ENCODE assay signal across 14 mouse cellular contexts in the genomic region with DNA sequence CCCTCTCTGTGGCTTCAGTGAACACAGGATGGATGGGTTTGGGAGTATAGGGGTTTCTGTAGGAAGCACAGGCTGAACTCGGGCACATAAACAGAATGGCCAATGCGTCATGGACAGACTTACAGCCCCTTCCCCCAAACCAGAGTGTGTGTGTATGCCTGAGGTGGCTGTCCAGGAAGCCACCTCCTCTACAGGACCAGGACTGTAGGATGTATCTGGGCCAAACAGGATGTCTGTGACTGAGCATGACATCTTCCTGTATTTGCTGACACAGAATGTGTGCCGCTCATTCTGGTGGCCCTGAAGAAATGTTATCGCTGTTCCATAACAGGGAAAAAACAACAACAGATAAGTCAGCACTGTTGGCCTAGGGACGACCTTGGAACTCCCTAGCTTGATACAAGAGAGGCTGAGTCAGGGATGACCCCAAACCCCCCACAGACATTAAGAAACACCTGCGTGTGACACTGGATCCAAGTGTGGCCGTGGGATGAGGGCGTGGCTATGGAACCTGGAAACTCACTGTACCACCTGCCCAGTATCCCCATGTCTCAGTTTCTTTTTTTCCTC.
DNase-seq lines count a peak whose midpoint lies in the region; ATAC-seq lines count a peak whose summit lies in the region.
"Had no signal": no experiment of that assay in that cellular context is flagged by ENCODE, and none has a peak within 500 bp of the region (broad histone marks: within the 10 kb centered on the region; RNA-seq: fewer than 3 reads in every experiment).

No protein-coding gene starts in this region.

- WGBS in heart, embryonic 12.5 days = 69% methylated on average over 8 of the region's 8 CpGs
- 64% methylated on average over 8 of the region's 8 CpGs for WGBS in heart, embryonic 11.5 days (ENCODE audit: insufficient replicate concordance)
- WGBS in lung, embryonic 16.5 days = 66% methylated on average over 8 of the region's 8 CpGs
- 54% methylated on average over 8 of the region's 8 CpGs for WGBS in liver, embryonic 12.5 days (ENCODE audit: insufficient replicate concordance)
- 73% methylated on average over 8 of the region's 8 CpGs for WGBS in stomach, embryonic 16.5 days

- H3K9ac ChIP-seq in heart, embryonic 12.5 days = no peak overlapping the region
- no peak overlapping the region for H3K9ac ChIP-seq in heart, embryonic 11.5 days (ENCODE audit: low read depth, low read length)
- H3K9ac ChIP-seq in lung, embryonic 16.5 days (ENCODE audit: low read length) = no peak overlapping the region
- no peak overlapping the region for H3K9ac ChIP-seq in liver, embryonic 12.5 days
- H3K9ac ChIP-seq in stomach, embryonic 16.5 days (ENCODE audit: low read length) = no peak overlapping the region
- H3K9ac ChIP-seq: hindbrain, embryonic 13.5 days; midbrain, embryonic 12.5 days; neural tube, embryonic 12.5 days had no signal

- no peaks in the 10 kb centered on the region for H3K36me3 ChIP-seq in heart, embryonic 12.5 days
- H3K36me3 ChIP-seq in heart, embryonic 11.5 days (ENCODE audit: control insufficient read depth, insufficient read depth, low read length) = no peaks in the 10 kb centered on the region
- H3K36me3 ChIP-seq in lung, embryonic 16.5 days (ENCODE audit: control insufficient read depth, insufficient read depth, low read length) = no peaks in the 10 kb centered on the region
- no peaks in the 10 kb centered on the region for H3K36me3 ChIP-seq in liver, embryonic 12.5 days
- H3K36me3 ChIP-seq in stomach, embryonic 16.5 days (ENCODE audit: control insufficient read depth, insufficient read depth, low read length) = no peaks in the 10 kb centered on the region
- H3K36me3 ChIP-seq: forebrain, embryonic 10.5 days; hindbrain, embryonic 13.5 days; midbrain, embryonic 12.5 days; neural tube, embryonic 12.5 days had no signal

- no peak overlapping the region for H3K4me3 ChIP-seq in heart, embryonic 12.5 days
- H3K4me3 ChIP-seq in heart, embryonic 11.5 days (ENCODE audit: low read depth, low read length) = no peak overlapping the region
- H3K4me3 ChIP-seq in lung, embryonic 16.5 days (ENCODE audit: low read length) = no peak overlapping the region
- no peak overlapping the region for H3K4me3 ChIP-seq in liver, embryonic 12.5 days
- H3K4me3 ChIP-seq in stomach, embryonic 16.5 days (replicated peaks; ENCODE audit: low read length) = no peak overlapping the region
- H3K4me3 ChIP-seq: forebrain, embryonic 10.5 days; hindbrain, embryonic 13.5 days; midbrain, embryonic 12.5 days; neural tube, embryonic 12.5 days had no signal

- H3K4me2 ChIP-seq in heart, embryonic 12.5 days = no peak overlapping the region
- H3K4me2 ChIP-seq in heart, embryonic 11.5 days = no peak overlapping the region
- H3K4me2 ChIP-seq in lung, embryonic 16.5 days (ENCODE audit: low read depth, low read length) = no peak overlapping the region
- no peak overlapping the region for H3K4me2 ChIP-seq in liver, embryonic 12.5 days
- H3K4me2 ChIP-seq in stomach, embryonic 16.5 days (ENCODE audit: low read depth, low read length) = no peak overlapping the region
- H3K4me2 ChIP-seq: hindbrain, embryonic 13.5 days; midbrain, embryonic 12.5 days; neural tube, embryonic 12.5 days had no signal

- H3K4me1 ChIP-seq in heart, embryonic 12.5 days (replicated peaks) = no peaks in the 10 kb centered on the region
- H3K4me1 ChIP-seq in heart, embryonic 11.5 days (ENCODE audit: control insufficient read depth, insufficient read depth, low read length) = no peaks in the 10 kb centered on the region
- H3K4me1 ChIP-seq in lung, embryonic 16.5 days (replicated peaks; ENCODE audit: control insufficient read depth, insufficient read depth, low read length) = no peaks in the 10 kb centered on the region
- no peaks in the 10 kb centered on the region for H3K4me1 ChIP-seq in liver, embryonic 12.5 days
- H3K4me1 ChIP-seq in stomach, embryonic 16.5 days (ENCODE audit: control insufficient read depth, insufficient read depth, low read length) = no peaks in the 10 kb centered on the region
- H3K4me1 ChIP-seq: hindbrain, embryonic 13.5 days; neural tube, embryonic 12.5 days had no signal

- H3K27ac ChIP-seq in heart, embryonic 12.5 days (ENCODE audit: poor library complexity, severe bottlenecking) = no peak overlapping the region
- no peak overlapping the region for H3K27ac ChIP-seq in heart, embryonic 11.5 days (ENCODE audit: low read depth, low read length)
- no peak overlapping the region; the same call in 1 of the 2 replicates for H3K27ac ChIP-seq in lung, embryonic 16.5 days (ENCODE audit: low read length)
- H3K27ac ChIP-seq in liver, embryonic 12.5 days = no peak overlapping the region
- no peak overlapping the region for H3K27ac ChIP-seq in stomach, embryonic 16.5 days (ENCODE audit: low read length)
- H3K27ac ChIP-seq: forebrain, embryonic 10.5 days; hindbrain, embryonic 13.5 days; midbrain, embryonic 12.5 days; neural tube, embryonic 12.5 days had no signal

- peak; percentile 73 for ATAC-seq in heart, embryonic 12.5 days (ENCODE audit: insufficient number of reproducible peaks, low FRiP score)
- no peak; the same call in 1 of the 2 replicates for ATAC-seq in heart, embryonic 11.5 days (replicated peaks; ENCODE audit: insufficient number of reproducible peaks, low FRiP score, low TSS enrichment)
- peak; percentile 76 for ATAC-seq in lung, embryonic 16.5 days (ENCODE audit: low read depth)
- ATAC-seq in liver, embryonic 12.5 days = peak; percentile 54; the same call in 1 of the 2 replicates
- peak; percentile 40; the same call in 1 of the 2 replicates for ATAC-seq in stomach, embryonic 16.5 days (ENCODE audit: insufficient read depth, low FRiP score)

- peaks cover 5% of the 10 kb centered on the region; the same call in 1 of the 2 replicates for H3K9me3 ChIP-seq in heart, embryonic 12.5 days (replicated peaks)
- no peaks in the 10 kb centered on the region for H3K9me3 ChIP-seq in heart, embryonic 11.5 days (replicated peaks; ENCODE audit: control insufficient read depth, low read length)
- H3K9me3 ChIP-seq in lung, embryonic 16.5 days (ENCODE audit: control insufficient read depth, low read length) = no peaks in the 10 kb centered on the region
- no peaks in the 10 kb centered on the region for H3K9me3 ChIP-seq in liver, embryonic 12.5 days (replicated peaks)
- H3K9me3 ChIP-seq in stomach, embryonic 16.5 days (replicated peaks; ENCODE audit: control insufficient read depth, low read length) = no peaks in the 10 kb centered on the region
- H3K9me3 ChIP-seq: forebrain, embryonic 10.5 days; hindbrain, embryonic 13.5 days; neural tube, embryonic 12.5 days had no signal

- DNase-seq in lung, adult 18-20 months = no peak
- no peak for DNase-seq in neural tube, embryonic 10.5 days (ENCODE audit: extremely low spot score, low spot score)
- no peak for DNase-seq in testis, postnatal 10 days (ENCODE audit: low spot score)
- DNase-seq: cerebellum, adult 2 months; right cerebral cortex, postnatal 14 days had no signal

- 0 out of 2 replicates have a peak, but pooled peaks cover 8% of the 10 kb centered on the region for H3K27me3 ChIP-seq in heart, embryonic 12.5 days (replicated peaks)
- H3K27me3 ChIP-seq in heart, embryonic 11.5 days (ENCODE audit: control insufficient read depth, insufficient read depth, low read length) = no peaks in the 10 kb centered on the region; the same call in 1 of the 2 replicates
- H3K27me3 ChIP-seq in lung, embryonic 16.5 days (ENCODE audit: control insufficient read depth, insufficient read depth, low read depth, low read length) = no peaks in the 10 kb centered on the region
- peaks cover 13% of the 10 kb centered on the region; the same call in 1 of the 2 replicates for H3K27me3 ChIP-seq in liver, embryonic 12.5 days (replicated peaks)
- no peaks in the 10 kb centered on the region for H3K27me3 ChIP-seq in stomach, embryonic 16.5 days (ENCODE audit: control insufficient read depth, insufficient read depth, low read length)
- H3K27me3 ChIP-seq: hindbrain, embryonic 13.5 days; midbrain, embryonic 12.5 days; neural tube, embryonic 12.5 days had no signal
